Mouse (Mus musculus) heart, adult 2 months (tissue): ENCODE measurements around the gene Klri1.
"Not testable (repeated sequence)": the region's sequence is repeated elsewhere in the genome, so short reads cannot be mapped to it uniquely, and the experiment has no call there.

Source experiments
- CTCF ChIP-seq: fragments of 200-600 bp; IDR thresholded peaks from 2 replicates; pipeline ENCODE4 v1.8.1; 2022; ENCODE audit warnings: antibody characterized with exemption, mild to moderate bottlenecking, moderate library complexity
- POLR2A ChIP-seq: fragments of 200-500 bp; IDR thresholded peaks from 2 replicates; pipeline ENCODE4 v1.6.1; 2011; ENCODE audit warnings: mild to moderate bottlenecking, low read depth, low read length, control low read depth; ENCODE audit not compliant: insufficient read depth

GRCm38 (mm10) chr6:129661301-129661700 is 55.6 kb downstream of the Klri1 start:
- not testable (repeated sequence) for TF ChIP-seq POLR2A, CTCF
